ENCODE assay signal across 17 mouse cellular contexts in genomic region chr1:156605940-156606339, GRCm38 (mm10).
"Had no signal": no experiment of that assay in that cellular context is flagged by ENCODE, and none has a peak within 500 bp of the region (broad histone marks: within the 10 kb centered on the region; RNA-seq: fewer than 3 reads in every experiment).

No protein-coding gene starts in this region.

- H3K4me2 ChIP-seq: kidney, embryonic 15.5 days; limb, embryonic 13.5 days; liver, embryonic 12.5 days; liver, embryonic 15.5 days; lung, embryonic 15.5 days; midbrain, embryonic 11.5 days had no signal

- H3K27ac ChIP-seq: kidney, embryonic 15.5 days; limb, embryonic 10.5 days; limb, embryonic 13.5 days; liver, embryonic 12.5 days; liver, embryonic 15.5 days; lung, embryonic 15.5 days had no signal

- H3K4me3 ChIP-seq: kidney, embryonic 15.5 days; limb, embryonic 10.5 days; limb, embryonic 13.5 days; liver, embryonic 12.5 days; liver, embryonic 15.5 days; lung, embryonic 15.5 days had no signal

- H3K36me3 ChIP-seq: kidney, embryonic 15.5 days; limb, embryonic 13.5 days; liver, embryonic 12.5 days; liver, embryonic 15.5 days; lung, embryonic 15.5 days had no signal

- H3K27me3 ChIP-seq: kidney, embryonic 15.5 days; limb, embryonic 13.5 days; liver, embryonic 12.5 days; liver, embryonic 15.5 days; lung, embryonic 15.5 days had no signal

- H3K9ac ChIP-seq: kidney, embryonic 15.5 days; limb, embryonic 13.5 days; liver, embryonic 12.5 days; liver, embryonic 15.5 days; lung, embryonic 15.5 days had no signal

- DNase-seq: kidney, adult 8-10 months; kidney, postnatal 10 days; layer of hippocampus, adult 9-11 months; liver; lung, adult 18-20 months; lung, postnatal 10 days; lung, postnatal 36 days; midbrain, embryonic 14.5 days; thymus, adult 18-20 months; thymus, postnatal 4 days had no signal

- H3K9me3 ChIP-seq: kidney, embryonic 15.5 days; limb, embryonic 10.5 days; limb, embryonic 13.5 days; liver, embryonic 12.5 days; liver, embryonic 15.5 days; lung, embryonic 15.5 days had no signal
